Mouse (Mus musculus): ENCODE results near the gene Zc3hc1. TPM values are rescaled to one million over a fixed set of nuclear protein-coding genes. Genes with fewer than 3 reads are reported as not detected.

Zc3hc1 gene
- 2.3 TPM for polyA plus RNA-seq (2014; fragmentation: Illumina TruSeq; extraction: RNeasy Lipid Tissue Mini Kit (QIAGEN cat#74804); ENCODE audit: low read depth, low replicate concordance)

GRCm38 (mm10) chr6:30390714-30391697, at the start of gene Zc3hc1:
Zc3hc1 (minus strand) TSS chr6:30391028.

GRCm38 (mm10) chr6:30401308-30402015, 10.6 kb upstream of the Zc3hc1 start, which contains the start of gene Klhdc10:
Klhdc10 (plus strand) TSS chr6:30401868.

Other genes starting within 250 kb of the Zc3hc1 start
- gene Ube2h, start 86.5 kb downstream of the Zc3hc1 start, polyA plus RNA-seq (2014; fragmentation: Illumina TruSeq; extraction: RNeasy Lipid Tissue Mini Kit (QIAGEN cat#74804); ENCODE audit: low read depth, low replicate concordance), result 66.2 TPM
- gene Klhdc10, start 10.8 kb upstream of the Zc3hc1 start, polyA plus RNA-seq (2014; fragmentation: Illumina TruSeq; extraction: RNeasy Lipid Tissue Mini Kit (QIAGEN cat#74804); ENCODE audit: low read depth, low replicate concordance), result 38.2 TPM
- gene Tmem209, start 118.8 kb upstream of the Zc3hc1 start, polyA plus RNA-seq (2014; fragmentation: Illumina TruSeq; extraction: RNeasy Lipid Tissue Mini Kit (QIAGEN cat#74804); ENCODE audit: low read depth, low replicate concordance), result 44.8 TPM
- not detected for gene Ssmem1, start 118.8 kb upstream of the Zc3hc1 start, polyA plus RNA-seq (2014; fragmentation: Illumina TruSeq; extraction: RNeasy Lipid Tissue Mini Kit (QIAGEN cat#74804); ENCODE audit: low read depth, low replicate concordance)
- gene Cpa2, start 150.6 kb upstream of the Zc3hc1 start, polyA plus RNA-seq (2014; fragmentation: Illumina TruSeq; extraction: RNeasy Lipid Tissue Mini Kit (QIAGEN cat#74804); ENCODE audit: low read depth, low replicate concordance), result 7.4 TPM
- gene Cpa4, start 177.3 kb upstream of the Zc3hc1 start, polyA plus RNA-seq (2014; fragmentation: Illumina TruSeq; extraction: RNeasy Lipid Tissue Mini Kit (QIAGEN cat#74804); ENCODE audit: low read depth, low replicate concordance), result not detected
- not detected for gene Cpa5, start 220.0 kb upstream of the Zc3hc1 start, polyA plus RNA-seq (2014; fragmentation: Illumina TruSeq; extraction: RNeasy Lipid Tissue Mini Kit (QIAGEN cat#74804); ENCODE audit: low read depth, low replicate concordance)
- 1.6 TPM for gene Cpa1, start 248.2 kb upstream of the Zc3hc1 start, polyA plus RNA-seq (2014; fragmentation: Illumina TruSeq; extraction: RNeasy Lipid Tissue Mini Kit (QIAGEN cat#74804); ENCODE audit: low read depth, low replicate concordance)

Data from sigmoid colon, adult 10 weeks (tissue).